Mouse (Mus musculus): Measurements from ENCODE around the gene Tac2.
"Not testable (repeated sequence)": the region's sequence is repeated elsewhere in the genome, so short reads cannot be mapped to it uniquely, and the experiment has no call there.

Tac2 gene

GRCm38 (mm10) chr10:127754566-127755166, 30.4 kb downstream of the Tac2 start:
- in situ Hi-C loops (cut with MboI; ENCODE audit: low sequenced_read_pairs) = no loop called here

- in situ Hi-C loops (cut with MboI; ENCODE audit: low sequenced_read_pairs) = no loop called here
These were observed 31.0 kb downstream of the Tac2 start for GRCm38 (mm10) chr10:127755246-127755645.

GRCm38 (mm10) chr10:127755770-127756468, 31.6 kb downstream of the Tac2 start:
- in situ Hi-C loops (cut with MboI; ENCODE audit: low sequenced_read_pairs) = no loop called here

- in situ Hi-C loops (cut with MboI; ENCODE audit: low sequenced_read_pairs) = no loop called here
These were observed 35.2 kb downstream of the Tac2 start, which contains the start of the genes Rdh1 and Rdh16f1 for GRCm38 (mm10) chr10:127759181-127760110. Gene Rdh1 (plus strand): TSS chr10:127759721. Gene Rdh16f1 (plus strand): TSS chr10:127759787.

- in situ Hi-C loops (cut with MboI; ENCODE audit: low sequenced_read_pairs) = not testable (repeated sequence)
These were observed 38.6 kb downstream of the Tac2 start for GRCm38 (mm10) chr10:127762926-127763325.

GRCm38 (mm10) chr10:127763914-127764680, 39.8 kb downstream of the Tac2 start:
- in situ Hi-C loops (cut with MboI; ENCODE audit: low sequenced_read_pairs) = no loop called here

GRCm38 (mm10) chr10:127766564-127766963, 42.3 kb downstream of the Tac2 start:
- in situ Hi-C loops (cut with MboI; ENCODE audit: low sequenced_read_pairs) = no loop called here

- in situ Hi-C loops (cut with MboI; ENCODE audit: low sequenced_read_pairs) = no loop called here
These were observed 51.7 kb downstream of the Tac2 start, which contains the start of gene Rdh9 for GRCm38 (mm10) chr10:127776011-127776410. Gene Rdh9 (plus strand): TSS chr10:127776386.
